Mouse (Mus musculus): ENCODE results near the gene Gm10181. TPM values are rescaled to one million over a fixed set of nuclear protein-coding genes. Genes with fewer than 3 reads are reported as not detected.
A peak's percentile ranks its signal among the peaks of the same experiment; 100 is the strongest.

Gene Gm10181
- not detected in 2 replicates for polyA plus RNA-seq (2012; rRNA removed)

DNA sequence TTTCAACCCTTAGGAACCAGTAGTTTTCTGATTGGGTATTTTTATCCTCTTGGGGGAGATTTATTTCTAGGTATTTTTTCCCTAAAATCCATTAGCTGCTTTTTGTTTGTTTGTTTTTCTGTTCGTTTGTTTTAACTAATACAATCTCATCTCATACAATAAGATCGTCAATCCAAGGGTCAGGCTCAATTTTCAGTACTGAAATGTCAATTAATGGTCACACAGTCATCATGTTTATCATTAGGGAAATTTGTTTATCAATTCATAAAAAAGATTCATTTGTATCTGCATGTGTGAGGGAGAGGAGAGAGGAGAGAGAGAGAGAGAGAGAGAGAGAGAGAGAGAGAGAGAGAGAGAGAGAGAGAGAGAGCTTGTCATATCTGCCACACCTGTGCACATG is at the start of gene Gm10181:
Gm10181 (plus strand) TSS at position 301 of the 400 bp plus-strand sequence.
- H3K36me3 ChIP-seq (ENCODE audit: control insufficient read depth, insufficient read depth, low read length): no peaks in the 10 kb centered on the region
- H3K4me1 ChIP-seq (ENCODE audit: control insufficient read depth, insufficient read depth, insufficient read length): no peaks in the 10 kb centered on the region
- H3K4me3 ChIP-seq (ENCODE audit: extremely low read depth, insufficient read depth, insufficient read length): no peak within 1 kb of the TSS
- 73% methylated on average over 2 of the region's 2 CpGs for WGBS
- H3K27me3 ChIP-seq (ENCODE audit: control insufficient read depth, insufficient read depth, low read length): no peaks in the 10 kb centered on the region
- TF ChIP-seq CTCF (IDR thresholded peaks at IDR 0.05; ENCODE audit: extremely low read depth, insufficient read depth, insufficient read length, insufficient replicate concordance) (no peak), POLR2A (IDR thresholded peaks at IDR 0.05; ENCODE audit: low read depth, low read length) (no peak)
- DNase-seq (ENCODE audit: low read depth in 1 of 2, low spot score in 2 of 2): no peak
- no peak within 1 kb of the TSS for H3K27ac ChIP-seq (ENCODE audit: insufficient read depth, low read length)

- H3K4me1 ChIP-seq (ENCODE audit: control insufficient read depth, insufficient read depth, insufficient read length): no peaks in the 10 kb centered on the region
- no peak overlapping the region for H3K27ac ChIP-seq (ENCODE audit: insufficient read depth, low read length)
- H3K36me3 ChIP-seq (ENCODE audit: control insufficient read depth, insufficient read depth, low read length): no peaks in the 10 kb centered on the region
- H3K27me3 ChIP-seq (ENCODE audit: control insufficient read depth, insufficient read depth, low read length): no peaks in the 10 kb centered on the region
- H3K4me3 ChIP-seq (ENCODE audit: extremely low read depth, insufficient read depth, insufficient read length): no peak overlapping the region
- TF ChIP-seq POLR2A (IDR thresholded peaks at IDR 0.05; ENCODE audit: low read depth, low read length) (no peak), CTCF (IDR thresholded peaks at IDR 0.05; ENCODE audit: extremely low read depth, insufficient read depth, insufficient read length, insufficient replicate concordance) (no peak)
- peak in 1 of 2 experiments; percentile 4 for DNase-seq (ENCODE audit: low read depth in 1 of 2, low spot score in 2 of 2)
- WGBS: 31% methylated on average over 6 of the region's 6 CpGs
Measured at GRCm38 (mm10) chr9:25041665-25042064, 47.6 kb upstream of the Gm10181 start.

DNA sequence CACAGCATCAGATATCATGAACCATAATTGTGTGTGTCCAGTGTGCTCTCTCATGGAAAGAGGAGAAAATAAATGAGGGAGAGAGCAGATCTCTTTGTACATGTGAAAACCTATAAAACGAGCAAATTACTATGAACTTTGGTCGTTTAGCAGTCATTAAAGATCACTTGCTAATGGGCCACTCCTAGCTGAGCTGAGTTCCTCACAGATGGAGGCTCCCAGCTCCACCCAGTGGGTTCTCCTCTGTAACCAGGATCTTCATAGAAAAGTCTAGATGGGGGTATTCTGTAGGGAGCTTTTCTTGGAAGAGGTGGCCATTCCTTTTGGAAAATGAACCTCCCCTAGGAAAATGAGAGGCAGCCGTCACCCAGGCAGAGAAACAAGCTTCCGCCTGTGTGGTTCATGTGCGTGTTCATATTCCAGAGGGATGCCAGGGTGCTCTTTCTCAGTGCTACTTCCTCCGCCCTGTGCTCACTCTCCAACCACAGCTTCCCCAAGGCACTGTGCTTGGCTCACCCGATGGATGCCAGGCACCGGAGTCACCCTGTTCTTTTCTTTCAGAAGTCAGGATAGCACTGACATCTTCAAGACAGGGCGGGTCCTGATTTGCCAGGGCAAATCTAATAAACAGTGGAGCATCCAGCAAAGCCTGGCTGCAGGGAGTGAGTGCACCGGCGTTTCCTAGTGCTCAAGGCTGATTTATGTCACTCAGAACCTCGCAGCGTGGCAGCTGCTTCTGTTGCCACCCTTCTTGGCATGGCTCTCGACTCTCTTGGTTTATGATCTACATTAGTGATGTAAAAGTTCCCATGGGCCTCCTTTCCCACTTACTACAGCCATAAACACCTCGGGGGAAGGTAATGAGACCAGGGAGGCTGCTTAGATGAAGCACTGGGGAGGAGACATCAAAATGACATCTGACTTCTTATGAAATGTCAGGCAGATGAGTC is 46.8 kb upstream of the Gm10181 start:
- 55% methylated on average over 15 of the region's 15 CpGs for WGBS
- Histone ChIP-seq H3K36me3 (ENCODE audit: control insufficient read depth, insufficient read depth, low read length) (no peaks in the 10 kb centered on the region), H3K27me3 (ENCODE audit: control insufficient read depth, insufficient read depth, low read length) (no peaks in the 10 kb centered on the region), H3K27ac (ENCODE audit: insufficient read depth, low read length) (no peak overlapping the region), H3K4me3 (ENCODE audit: extremely low read depth, insufficient read depth, insufficient read length) (no peak overlapping the region), H3K4me1 (ENCODE audit: control insufficient read depth, insufficient read depth, insufficient read length) (no peaks in the 10 kb centered on the region)
- no peak for TF ChIP-seq POLR2A (IDR thresholded peaks at IDR 0.05; ENCODE audit: low read depth, low read length)
- no peak for TF ChIP-seq CTCF (IDR thresholded peaks at IDR 0.05; ENCODE audit: extremely low read depth, insufficient read depth, insufficient read length, insufficient replicate concordance)
- DNase-seq (ENCODE audit: low read depth in 1 of 2, low spot score in 2 of 2): no peak

DNA sequence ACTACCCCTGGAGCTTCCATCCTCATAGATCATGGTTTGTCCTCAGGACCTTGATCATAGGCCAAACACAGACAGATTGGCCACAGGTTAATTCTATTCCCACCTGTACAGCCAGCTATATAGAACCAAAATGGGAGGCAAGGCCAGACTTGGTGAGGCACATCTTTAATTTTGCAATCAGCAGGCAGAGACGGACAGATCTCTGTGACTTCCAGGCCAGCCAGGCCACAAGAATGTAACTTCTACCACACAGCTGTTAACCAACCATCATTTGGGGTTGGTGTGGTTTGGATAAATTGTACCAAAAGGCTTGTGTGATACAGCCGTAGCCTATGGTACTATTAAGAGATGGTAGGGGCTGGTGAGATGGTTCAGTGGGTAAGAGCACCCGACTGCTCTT is 44.9 kb upstream of the Gm10181 start:
- Histone ChIP-seq H3K27me3 (ENCODE audit: control insufficient read depth, insufficient read depth, low read length) (no peaks in the 10 kb centered on the region), H3K36me3 (ENCODE audit: control insufficient read depth, insufficient read depth, low read length) (no peaks in the 10 kb centered on the region), H3K27ac (ENCODE audit: insufficient read depth, low read length) (no peak overlapping the region), H3K4me3 (ENCODE audit: extremely low read depth, insufficient read depth, insufficient read length) (no peak overlapping the region), H3K4me1 (ENCODE audit: control insufficient read depth, insufficient read depth, insufficient read length) (no peaks in the 10 kb centered on the region)
- TF ChIP-seq CTCF (IDR thresholded peaks at IDR 0.05; ENCODE audit: extremely low read depth, insufficient read depth, insufficient read length, insufficient replicate concordance): no peak
- no peak for TF ChIP-seq POLR2A (IDR thresholded peaks at IDR 0.05; ENCODE audit: low read depth, low read length)
- no peak for DNase-seq (ENCODE audit: low read depth in 1 of 2, low spot score in 2 of 2)
- 75% methylated on average over 3 of the region's 3 CpGs for WGBS

GRCm38 (mm10) chr9:25048289-25048688 is 40.9 kb upstream of the Gm10181 start:
- Histone ChIP-seq H3K27me3 (ENCODE audit: control insufficient read depth, insufficient read depth, low read length) (no peaks in the 10 kb centered on the region), H3K4me3 (ENCODE audit: extremely low read depth, insufficient read depth, insufficient read length) (no peak overlapping the region), H3K27ac (ENCODE audit: insufficient read depth, low read length) (no peak overlapping the region), H3K4me1 (ENCODE audit: control insufficient read depth, insufficient read depth, insufficient read length) (no peaks in the 10 kb centered on the region), H3K36me3 (ENCODE audit: control insufficient read depth, insufficient read depth, low read length) (no peaks in the 10 kb centered on the region)
- no peak for TF ChIP-seq CTCF (IDR thresholded peaks at IDR 0.05; ENCODE audit: extremely low read depth, insufficient read depth, insufficient read length, insufficient replicate concordance)
- DNase-seq (ENCODE audit: low read depth in 1 of 2, low spot score in 2 of 2): no peak
- 7% methylated on average over 2 of the region's 2 CpGs for WGBS

DNA sequence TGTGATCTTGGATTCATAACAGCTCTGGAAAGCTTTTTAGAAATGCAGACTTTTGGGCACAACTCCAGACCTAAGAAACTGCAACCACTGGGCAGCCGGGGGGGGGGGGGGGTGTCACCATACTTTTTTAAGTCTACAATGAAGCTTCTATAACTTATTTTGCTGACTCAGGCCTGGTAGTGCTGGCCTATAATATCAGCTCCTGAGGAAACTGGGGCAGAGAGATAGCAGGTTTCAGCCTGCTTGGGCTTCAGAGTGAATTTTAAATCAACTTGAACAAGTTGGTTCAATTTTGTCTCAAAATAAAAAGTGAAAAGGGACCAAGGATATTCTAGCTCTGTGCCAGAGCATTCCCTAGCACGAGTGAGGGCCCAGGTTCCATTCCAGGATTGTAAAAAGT is 40.3 kb upstream of the Gm10181 start:
- no peak overlapping the region for H3K4me3 ChIP-seq (ENCODE audit: extremely low read depth, insufficient read depth, insufficient read length)
- WGBS: 29% methylated on average over 2 of the region's 2 CpGs

GRCm38 (mm10) chr9:25051901-25052300 is 37.3 kb upstream of the Gm10181 start:
- TF ChIP-seq POLR2A (IDR thresholded peaks at IDR 0.05; ENCODE audit: low read depth, low read length): no peak
- TF ChIP-seq CTCF (IDR thresholded peaks at IDR 0.05; ENCODE audit: extremely low read depth, insufficient read depth, insufficient read length, insufficient replicate concordance): no peak
- no peak overlapping the region for H3K4me3 ChIP-seq (ENCODE audit: extremely low read depth, insufficient read depth, insufficient read length)
- H3K27ac ChIP-seq (ENCODE audit: insufficient read depth, low read length): no peak overlapping the region
- H3K36me3 ChIP-seq (ENCODE audit: control insufficient read depth, insufficient read depth, low read length): no peaks in the 10 kb centered on the region
- WGBS: 71% methylated on average over 4 of the region's 4 CpGs
- H3K4me1 ChIP-seq (ENCODE audit: control insufficient read depth, insufficient read depth, insufficient read length): no peaks in the 10 kb centered on the region
- DNase-seq (ENCODE audit: low read depth in 1 of 2, low spot score in 2 of 2): no peak
- no peaks in the 10 kb centered on the region for H3K27me3 ChIP-seq (ENCODE audit: control insufficient read depth, insufficient read depth, low read length)

More for the DNA sequence above, 40.3 kb upstream of the Gm10181 start:
- Histone ChIP-seq H3K27me3 (ENCODE audit: control insufficient read depth, insufficient read depth, low read length) (no peaks in the 10 kb centered on the region), H3K27ac (ENCODE audit: insufficient read depth, low read length) (no peak overlapping the region), H3K36me3 (ENCODE audit: control insufficient read depth, insufficient read depth, low read length) (no peaks in the 10 kb centered on the region), H3K4me1 (ENCODE audit: control insufficient read depth, insufficient read depth, insufficient read length) (no peaks in the 10 kb centered on the region)
- TF ChIP-seq CTCF (IDR thresholded peaks at IDR 0.05; ENCODE audit: extremely low read depth, insufficient read depth, insufficient read length, insufficient replicate concordance) (no peak), POLR2A (IDR thresholded peaks at IDR 0.05; ENCODE audit: low read depth, low read length) (no peak)
- no peak for DNase-seq (ENCODE audit: low read depth in 1 of 2, low spot score in 2 of 2)
